Mouse (Mus musculus): ENCODE measurements around the gene Grsf1.

- no peak for TF ChIP-seq POLR2A (IDR thresholded peaks at IDR 0.05; ENCODE audit: low read depth, low read length)
- TF ChIP-seq CTCF (IDR thresholded peaks at IDR 0.05; ENCODE audit: extremely low read depth, insufficient read depth, insufficient read length, insufficient replicate concordance): no peak
Measured at GRCm38 (mm10) chr5:88684226-88684625, 8.3 kb upstream of the Grsf1 start.
